Mouse (Mus musculus): ENCODE results near the gene Prdm13. TPM values are rescaled to one million over a fixed set of nuclear protein-coding genes. Genes with fewer than 3 reads are reported as not detected.

Gene Prdm13
- total and polyA plus RNA-seq, 3 experiments = not detected

- Histone ChIP-seq H3K79me2 (ENCODE audit: control insufficient read depth, insufficient read depth, low read length, poor library complexity) (no peaks in the 10 kb centered on the region), H3K36me3 (ENCODE audit: control insufficient read depth in 1 of 2, insufficient read depth in 2 of 2, low read length in 2 of 2) (no peaks in the 10 kb centered on the region), H3K4me1 (ENCODE audit: control insufficient read depth in 1 of 2, insufficient read depth in 2 of 2, low read length in 2 of 2) (no peaks in the 10 kb centered on the region), H3K4me3 (ENCODE audit: control insufficient read depth in 1 of 2, insufficient read depth in 1 of 2, low read depth in 2 of 2, low read length in 2 of 2) (no peak overlapping the region), H3K9me3 (replicated peaks; ENCODE audit: insufficient read depth, low read length) (no peaks in the 10 kb centered on the region), H3K27me3 (ENCODE audit: control insufficient read depth in 1 of 2, insufficient read depth in 2 of 2, low read length in 2 of 2) (no peaks in the 10 kb centered on the region), H3K27ac (ENCODE audit: control insufficient read depth, low read depth, low read length) (no peak overlapping the region), H3K9ac (ENCODE audit: control insufficient read depth, low read depth, low read length, poor library complexity, severe bottlenecking) (no peak overlapping the region)
- TF ChIP-seq ZMIZ1 (IDR thresholded peaks at IDR 0.05; ENCODE audit: low read depth, low read length) (no peak), CTCF (IDR thresholded peaks at IDR 0.05 in 2 of 3, conservative IDR thresholded peaks at IDR 0.05 in 1 of 3; ENCODE audit: control insufficient read depth in 1 of 3, insufficient read depth in 1 of 3, low read depth in 2 of 3, low read length in 3 of 3, poor library complexity in 1 of 3, severe bottlenecking in 1 of 3) (no peak), USF1 (IDR thresholded peaks at IDR 0.05; ENCODE audit: low read depth, low read length) (no peak), MYC (IDR thresholded peaks at IDR 0.05; ENCODE audit: low read depth, low read length) (no peak), ELF1 (IDR thresholded peaks at IDR 0.05; ENCODE audit: low read depth, low read length) (no peak), ZC3H11A (IDR thresholded peaks at IDR 0.05; ENCODE audit: low read depth, low read length) (no peak), CHD1 (IDR thresholded peaks at IDR 0.05; ENCODE audit: low read depth, low read length) (no peak), NRF1 (IDR thresholded peaks at IDR 0.05; ENCODE audit: insufficient read depth, low read depth, low read length, poor library complexity, severe bottlenecking) (no peak), GABPA (IDR thresholded peaks at IDR 0.05; ENCODE audit: low read depth, low read length) (no peak), BHLHE40 (IDR thresholded peaks at IDR 0.05; ENCODE audit: borderline replicate concordance, low read depth, low read length) (no peak), TAL1 (IDR thresholded peaks at IDR 0.05; ENCODE audit: low read length) (no peak)
- no peak for DNase-seq (ENCODE audit: low read depth, low spot score)
Measured at GRCm38 (mm10) chr4:21690221-21690620, 4.5 kb upstream of the Prdm13 start.

DNA sequence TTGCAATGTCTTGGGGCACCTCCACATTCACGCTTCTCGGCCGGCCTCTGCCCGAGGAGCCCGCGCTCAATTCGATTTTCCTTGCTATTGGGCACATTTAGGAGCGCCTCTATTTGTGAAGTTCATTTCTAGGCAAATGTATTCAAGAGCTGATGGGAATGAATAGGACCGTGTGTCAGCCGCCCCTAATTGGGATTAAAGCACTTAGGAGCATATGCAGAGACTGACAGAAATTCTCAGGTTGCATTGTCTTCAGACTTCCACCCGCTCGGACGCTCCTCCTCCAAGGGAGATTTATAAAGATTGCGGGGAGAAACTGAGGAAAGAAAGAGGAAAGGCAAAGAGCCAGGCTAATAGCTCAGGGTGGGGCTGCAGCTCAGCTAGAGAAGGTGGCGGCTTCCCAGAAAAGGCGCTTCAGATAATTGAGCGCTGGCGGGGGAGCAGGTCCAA is 3.8 kb upstream of the Prdm13 start:
- H3K9me3 ChIP-seq (replicated peaks; ENCODE audit: insufficient read depth, low read length) = no peaks in the 10 kb centered on the region
- no peak overlapping the region for H3K9ac ChIP-seq (ENCODE audit: control insufficient read depth, low read depth, low read length, poor library complexity, severe bottlenecking)
- H3K79me2 ChIP-seq (ENCODE audit: control insufficient read depth, insufficient read depth, low read length, poor library complexity) = no peaks in the 10 kb centered on the region
- TF ChIP-seq USF2 (IDR thresholded peaks at IDR 0.05; ENCODE audit: borderline replicate concordance in 1 of 2, insufficient read depth in 1 of 2, low read depth in 1 of 2, low read length in 2 of 2) = no peak
- no peak for TF ChIP-seq SIN3A (IDR thresholded peaks at IDR 0.05; ENCODE audit: low read length)
- TF ChIP-seq EP300 (IDR thresholded peaks at IDR 0.05; ENCODE audit: low read depth in 1 of 2, low read length in 2 of 2) = no peak
- no peak for DNase-seq (ENCODE audit: low read depth, low spot score)
- no peaks in the 10 kb centered on the region for H3K4me1 ChIP-seq (ENCODE audit: control insufficient read depth in 1 of 2, insufficient read depth in 2 of 2, low read length in 2 of 2)
- no peak overlapping the region for H3K27ac ChIP-seq (ENCODE audit: control insufficient read depth, low read depth, low read length)
- no peaks in the 10 kb centered on the region for H3K27me3 ChIP-seq (ENCODE audit: control insufficient read depth in 1 of 2, insufficient read depth in 2 of 2, low read length in 2 of 2)
- H3K4me3 ChIP-seq (ENCODE audit: control insufficient read depth in 1 of 2, insufficient read depth in 1 of 2, low read depth in 2 of 2, low read length in 2 of 2) = no peak overlapping the region
- no peaks in the 10 kb centered on the region for H3K36me3 ChIP-seq (ENCODE audit: control insufficient read depth in 1 of 2, insufficient read depth in 2 of 2, low read length in 2 of 2)

GRCm38 (mm10) chr4:21688703-21689200 is 3.0 kb upstream of the Prdm13 start:
- H3K9ac ChIP-seq (ENCODE audit: control insufficient read depth, low read depth, low read length, poor library complexity, severe bottlenecking) = no peak overlapping the region
- TF ChIP-seq ZC3H11A (IDR thresholded peaks at IDR 0.05; ENCODE audit: low read depth, low read length) (no peak), UBTF (IDR thresholded peaks at IDR 0.05; ENCODE audit: borderline replicate concordance, insufficient read depth, low read depth, low read length) (no peak), POLR2AphosphoS2 (IDR thresholded peaks at IDR 0.05; ENCODE audit: low read length) (no peak), MYC (IDR thresholded peaks at IDR 0.05; ENCODE audit: low read depth, low read length) (no peak), JUND (IDR thresholded peaks at IDR 0.05; ENCODE audit: low read depth, low read length) (no peak), RAD21 (IDR thresholded peaks at IDR 0.05; ENCODE audit: low read depth, low read length) (no peak), MEF2A (IDR thresholded peaks at IDR 0.05; ENCODE audit: extremely low read depth, insufficient replicate concordance, low read depth, low read length, poor library complexity, severe bottlenecking) (no peak), TCF12 (IDR thresholded peaks at IDR 0.05; ENCODE audit: low read depth, low read length) (no peak), POLR2A (IDR thresholded peaks at IDR 0.05; ENCODE audit: control insufficient read depth in 1 of 2, insufficient read depth in 1 of 2, low read depth in 1 of 2, low read length in 2 of 2, poor library complexity in 1 of 2) (no peak), SMC3 (IDR thresholded peaks at IDR 0.05; ENCODE audit: low read depth, low read length) (no peak), EP300 (IDR thresholded peaks at IDR 0.05; ENCODE audit: low read depth in 1 of 2, low read length in 2 of 2) (no peak), USF1 (IDR thresholded peaks at IDR 0.05; ENCODE audit: low read depth, low read length) (no peak), ZMIZ1 (IDR thresholded peaks at IDR 0.05; ENCODE audit: low read depth, low read length) (no peak), SIN3A (IDR thresholded peaks at IDR 0.05; ENCODE audit: low read length) (no peak), ZNF384 (IDR thresholded peaks at IDR 0.05; ENCODE audit: low read depth, low read length) (no peak)
- H3K36me3 ChIP-seq (ENCODE audit: control insufficient read depth in 1 of 2, insufficient read depth in 2 of 2, low read length in 2 of 2) = no peaks in the 10 kb centered on the region
- H3K4me3 ChIP-seq (ENCODE audit: control insufficient read depth in 1 of 2, insufficient read depth in 1 of 2, low read depth in 2 of 2, low read length in 2 of 2) = no peak overlapping the region
- H3K27me3 ChIP-seq (ENCODE audit: control insufficient read depth in 1 of 2, insufficient read depth in 2 of 2, low read length in 2 of 2) = no peaks in the 10 kb centered on the region
- no peak overlapping the region for H3K27ac ChIP-seq (ENCODE audit: control insufficient read depth, low read depth, low read length)
- no peaks in the 10 kb centered on the region for H3K9me3 ChIP-seq (replicated peaks; ENCODE audit: insufficient read depth, low read length)
- no peaks in the 10 kb centered on the region for H3K4me1 ChIP-seq (ENCODE audit: control insufficient read depth in 1 of 2, insufficient read depth in 2 of 2, low read length in 2 of 2)
- no peak for DNase-seq (ENCODE audit: low read depth, low spot score)
- no peaks in the 10 kb centered on the region for H3K79me2 ChIP-seq (ENCODE audit: control insufficient read depth, insufficient read depth, low read length, poor library complexity)

Measured in MEL (cell line).